Mouse (Mus musculus) urinary bladder, postnatal 10 days (tissue): Measurements from ENCODE around the gene Tor1a.
"Not testable (repeated sequence)": the region's sequence is repeated elsewhere in the genome, so short reads cannot be mapped to it uniquely, and the experiment has no call there.

Experiments
- DNase-seq: peaks from one replicate; pipeline ENCODE4 v3.0.0; 2022; ENCODE audit warnings: low spot score

Gene Tor1a

GRCm38 (mm10) chr2:30954797-30955196 is 12.9 kb downstream of the Tor1a start:
- no peak for DNase-seq

DNA sequence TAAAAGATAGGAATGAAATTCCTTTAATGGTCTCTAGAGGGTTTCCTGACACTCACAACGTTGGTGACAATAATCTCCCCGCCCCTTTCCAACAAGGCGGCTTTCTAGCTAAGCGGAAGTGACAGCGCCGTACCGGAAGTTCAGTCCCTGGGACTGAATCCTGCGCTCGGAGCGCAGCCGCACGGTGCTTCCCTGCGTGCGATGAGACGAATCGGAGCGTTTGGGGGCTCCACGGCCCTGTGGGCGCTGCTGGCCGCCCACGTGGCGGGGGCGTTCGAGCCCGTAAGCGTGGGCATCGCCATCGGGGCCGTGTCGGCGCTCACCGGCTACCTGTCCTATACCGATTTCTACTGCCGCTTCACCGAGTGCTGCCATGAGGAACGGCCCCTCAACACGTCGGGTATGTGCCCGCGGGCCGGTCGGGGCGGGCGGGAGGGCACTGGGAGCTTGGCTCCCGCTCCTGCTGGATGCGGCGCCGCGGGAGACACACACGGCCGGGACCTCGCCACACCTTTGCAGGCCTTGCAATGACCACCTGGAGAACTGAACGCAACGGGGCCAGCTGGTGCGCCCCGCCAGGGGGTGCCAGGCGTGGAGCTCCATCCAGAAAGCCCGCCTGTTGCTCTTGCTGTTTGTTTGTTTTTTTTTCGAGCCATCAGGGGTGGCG is 14.8 kb downstream of the Tor1a start, which contains the start of gene Tor1b:
Gene Tor1b, plus strand, starts transcription at position 136 of the 667 bp plus-strand sequence.
- DNase-seq: no peak

GRCm38 (mm10) chr2:30952457-30952823 is 15.3 kb downstream of the Tor1a start:
- DNase-seq: no peak

DNA sequence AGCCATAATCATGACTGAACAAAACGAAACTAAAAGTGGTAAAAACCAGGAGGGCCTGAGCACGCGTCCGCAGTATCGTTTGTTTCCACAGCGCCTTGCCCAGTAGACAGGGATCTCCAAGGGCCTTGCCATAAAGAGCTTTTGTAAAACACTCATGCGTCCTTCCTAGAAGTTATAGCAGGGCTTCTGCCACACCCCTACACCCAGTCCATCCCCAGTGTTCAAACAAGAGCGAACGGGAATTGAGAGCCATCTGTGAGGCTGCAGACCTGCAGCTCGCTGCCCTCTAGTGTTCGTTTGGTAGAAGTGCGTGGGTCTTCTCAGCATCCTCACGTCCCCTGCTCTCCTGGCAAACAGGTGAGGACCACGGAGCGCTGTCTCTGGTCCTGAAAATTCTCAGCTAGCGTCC is 25.1 kb downstream of the Tor1a start:
- DNase-seq: no peak

GRCm38 (mm10) chr2:30942116-30942515 is 25.6 kb downstream of the Tor1a start:
- DNase-seq: not testable (repeated sequence)

DNA sequence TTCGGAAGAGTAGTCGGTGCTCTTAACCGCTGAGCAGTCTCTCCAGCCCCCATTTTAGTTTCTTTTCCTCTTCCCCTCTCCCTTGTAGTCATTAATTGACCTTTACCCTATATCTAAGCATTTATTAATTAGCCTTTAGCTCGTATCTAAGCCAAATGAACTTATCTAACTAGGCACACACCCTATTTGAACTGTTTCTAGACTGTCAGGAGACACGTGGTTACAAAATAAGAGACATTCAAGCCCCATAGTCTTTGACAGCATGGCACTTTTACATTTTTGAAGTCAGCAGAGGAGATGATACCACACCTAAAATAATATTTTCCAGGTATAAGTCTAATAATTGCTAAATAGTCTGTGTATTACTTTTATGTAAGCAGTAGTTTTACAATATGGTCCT is 26.1 kb downstream of the Tor1a start:
- DNase-seq: no peak

DNA sequence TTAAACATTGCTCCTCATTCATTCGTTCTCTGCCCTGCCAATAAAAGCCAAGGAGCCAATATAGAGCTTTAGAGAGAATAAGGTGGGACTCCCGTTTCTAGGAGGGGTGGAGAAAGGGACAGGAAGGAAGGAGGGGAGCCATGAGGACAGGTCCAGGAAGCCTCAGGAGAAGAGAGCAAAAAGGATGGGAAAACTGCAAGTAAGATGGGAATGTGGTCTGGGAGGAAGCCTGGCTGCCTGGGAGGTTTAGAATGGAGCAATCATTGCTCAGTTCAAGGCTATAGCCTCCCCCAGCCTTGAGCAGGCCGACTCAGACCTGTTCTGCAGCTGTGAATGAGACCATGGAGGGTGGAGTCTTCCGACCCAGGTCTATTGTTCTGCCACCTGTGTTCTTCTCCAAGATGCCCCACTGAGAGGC is 29.1 kb downstream of the Tor1a start:
- no peak for DNase-seq

GRCm38 (mm10) chr2:30937731-30938130 is 30.0 kb downstream of the Tor1a start:
- DNase-seq: no peak

DNA sequence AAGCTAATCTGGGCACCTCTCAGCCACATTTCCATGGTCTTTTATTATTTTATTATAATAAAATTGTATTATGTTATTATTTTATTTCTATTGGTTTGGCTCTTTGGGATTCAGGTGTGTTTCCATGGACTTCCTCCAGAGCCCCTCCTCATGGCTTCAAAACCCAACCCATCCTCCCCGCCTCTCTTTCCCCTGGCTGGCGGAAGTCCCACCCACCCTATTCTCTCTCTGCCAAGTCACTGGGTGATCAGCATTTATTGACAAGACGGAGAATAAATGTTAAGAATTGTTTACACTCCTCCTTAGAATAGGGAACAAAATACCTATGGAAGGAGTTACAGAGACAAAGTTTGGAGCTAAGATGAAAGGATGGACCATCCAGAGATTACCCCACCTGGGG is 30.9 kb downstream of the Tor1a start:
- no peak for DNase-seq

GRCm38 (mm10) chr2:30933917-30934450 is 33.7 kb downstream of the Tor1a start:
- peak; percentile 35 for DNase-seq

DNA sequence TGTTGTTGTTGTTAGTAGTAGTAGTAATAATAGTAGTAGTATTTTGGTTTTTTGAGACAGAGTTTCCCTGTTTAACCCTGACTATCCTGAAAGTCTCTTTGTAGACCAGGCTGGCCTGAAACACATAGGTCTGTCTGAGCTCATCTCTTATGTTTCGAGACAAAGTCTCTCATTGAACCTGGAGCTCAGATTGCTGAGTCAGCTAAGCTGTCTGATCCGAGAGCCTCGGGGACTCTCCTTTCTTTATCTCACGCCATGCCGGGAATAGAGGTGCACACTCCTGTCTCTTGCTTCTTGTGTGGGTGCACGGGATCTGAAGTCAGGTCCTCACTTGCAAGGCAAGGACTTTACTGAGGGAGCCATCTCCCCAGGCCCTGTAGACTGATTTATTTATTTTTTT is 34.7 kb downstream of the Tor1a start:
- DNase-seq: no peak

DNA sequence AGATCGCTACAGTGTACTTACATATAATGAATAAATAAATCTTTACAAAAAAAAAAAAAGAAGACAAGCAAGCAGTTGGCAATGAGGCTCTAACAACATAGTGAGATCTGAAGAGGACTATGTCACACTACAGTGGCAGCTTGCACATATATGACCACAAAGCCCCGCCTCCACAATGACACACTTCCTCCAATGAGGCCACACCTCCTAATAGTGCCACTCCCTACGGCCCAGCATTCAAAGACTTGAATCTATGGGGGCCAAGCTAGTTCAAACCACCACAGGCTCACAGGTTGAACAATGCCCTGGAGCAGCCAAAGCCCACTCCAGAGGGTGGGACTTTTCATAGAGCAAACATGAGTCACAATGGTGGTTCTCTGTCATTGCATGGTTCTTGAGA is 35.8 kb downstream of the Tor1a start:
- DNase-seq: no peak

DNA sequence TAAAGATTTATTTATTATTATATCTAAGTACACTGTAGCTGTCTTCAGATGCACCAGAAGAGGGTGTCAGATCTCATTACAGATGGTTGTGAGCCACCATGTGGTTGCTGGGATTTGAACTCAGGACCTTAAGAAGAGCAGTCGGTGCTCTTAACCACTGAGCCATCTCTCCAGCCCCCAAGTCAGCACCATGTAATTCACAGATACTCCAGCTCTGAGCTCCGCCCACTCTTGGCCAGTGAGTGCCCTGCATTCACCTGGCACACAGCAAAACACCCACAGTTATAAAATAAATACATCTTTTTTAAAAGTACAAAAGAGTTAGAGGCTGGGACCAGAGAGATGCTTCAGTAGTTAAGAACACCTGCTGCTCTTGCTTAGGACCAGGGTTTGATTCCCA is 36.9 kb downstream of the Tor1a start:
- not testable (repeated sequence) for DNase-seq

- peak; percentile 21 for DNase-seq
These were observed 38.2 kb downstream of the Tor1a start, which contains the start of gene Ptges for GRCm38 (mm10) chr2:30929483-30930045. Ptges (minus strand) TSS chr2:30929863.

DNA sequence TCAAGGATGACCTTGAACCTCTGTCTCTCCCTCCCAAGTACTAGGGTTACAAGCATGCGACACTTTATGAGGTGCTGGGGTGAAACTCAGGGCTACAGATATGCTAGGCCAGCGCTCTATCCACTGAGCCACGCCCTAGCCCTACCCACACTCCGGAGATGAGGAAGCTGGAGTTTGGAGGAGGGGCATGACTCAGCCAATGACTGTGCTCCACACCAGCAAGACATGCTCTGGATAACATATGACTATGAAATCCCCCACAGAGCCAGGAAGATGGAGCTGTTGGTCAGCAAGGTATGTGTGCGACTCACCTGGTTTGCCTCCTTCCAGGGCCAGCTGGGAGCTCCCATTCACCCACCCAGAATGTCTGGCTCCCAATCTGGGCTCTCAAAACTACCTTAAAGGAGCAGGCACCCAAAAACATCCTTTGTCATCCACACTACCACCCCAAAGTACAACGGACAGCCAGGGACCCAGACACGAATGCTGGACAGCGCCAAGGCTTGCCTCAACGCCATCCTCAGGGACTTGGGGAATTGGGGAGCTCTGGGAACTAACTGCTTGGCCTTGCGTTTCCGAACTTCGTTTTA is 38.7 kb downstream of the Tor1a start:
- no peak for DNase-seq

DNA sequence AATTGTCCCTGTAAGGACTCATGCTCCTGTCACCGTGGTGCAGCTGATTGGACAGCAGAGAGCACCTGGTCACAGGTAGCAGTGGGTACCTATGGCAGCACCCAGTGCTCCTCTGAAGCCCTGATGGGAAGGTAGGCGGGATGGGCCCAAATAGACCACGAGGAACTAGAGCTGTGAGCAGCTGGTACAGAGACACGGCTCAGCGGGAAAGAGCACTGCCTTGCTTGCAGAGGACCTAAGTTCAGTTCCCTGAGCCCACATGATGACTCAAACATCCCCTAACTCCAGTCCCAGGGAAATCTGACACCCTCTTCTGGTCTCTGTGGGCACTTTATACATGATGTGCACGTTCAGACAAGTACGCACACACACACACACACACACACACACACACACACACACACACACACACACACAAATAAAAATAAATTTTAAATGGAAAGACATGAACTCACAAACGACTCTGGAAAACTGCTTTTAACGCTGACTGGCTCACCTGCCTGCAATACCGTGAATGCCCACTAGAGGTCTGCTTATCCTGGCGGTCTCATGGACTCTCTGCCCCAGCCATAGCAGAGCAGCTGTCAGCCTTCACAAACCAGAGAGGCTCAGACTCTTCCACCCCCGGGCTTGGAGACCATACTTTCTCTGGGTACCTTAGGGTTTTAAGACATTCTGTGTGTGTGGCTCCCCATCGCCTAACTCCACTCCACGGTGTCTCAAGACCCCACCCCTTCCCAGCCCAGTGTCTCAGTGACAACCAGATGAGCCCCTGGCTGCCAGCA is 39.7 kb downstream of the Tor1a start:
- DNase-seq: peak; percentile 54

DNA sequence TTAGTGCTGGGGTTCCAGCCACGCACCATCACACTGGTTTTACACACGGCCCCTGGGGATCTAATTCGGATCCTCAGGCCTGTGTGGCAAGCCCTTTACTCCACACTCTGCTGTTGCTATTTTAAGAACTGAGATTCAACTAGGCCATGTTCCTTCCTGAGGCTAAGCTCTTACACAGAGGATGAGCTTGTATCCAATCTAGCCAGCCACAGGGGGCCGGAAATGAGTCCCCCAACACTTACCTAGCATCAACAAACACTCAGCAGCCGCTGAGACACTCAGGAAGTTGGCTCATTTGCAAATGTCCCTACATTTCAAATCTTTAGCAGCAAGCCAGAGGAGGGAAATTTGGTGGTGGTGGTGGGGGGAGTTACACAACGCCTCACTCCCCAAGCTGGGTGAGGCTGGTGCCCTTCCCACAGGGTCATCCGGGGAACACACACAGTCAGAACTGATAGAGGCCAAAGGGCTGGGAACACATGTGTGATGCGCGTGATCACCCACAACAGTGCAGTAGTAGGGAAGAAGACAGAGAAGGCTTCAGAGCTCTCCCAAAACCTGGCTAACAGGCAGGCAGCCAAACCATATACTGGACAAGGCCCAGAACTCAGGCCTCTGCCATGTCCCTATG is 40.5 kb downstream of the Tor1a start:
- DNase-seq: no peak

DNA sequence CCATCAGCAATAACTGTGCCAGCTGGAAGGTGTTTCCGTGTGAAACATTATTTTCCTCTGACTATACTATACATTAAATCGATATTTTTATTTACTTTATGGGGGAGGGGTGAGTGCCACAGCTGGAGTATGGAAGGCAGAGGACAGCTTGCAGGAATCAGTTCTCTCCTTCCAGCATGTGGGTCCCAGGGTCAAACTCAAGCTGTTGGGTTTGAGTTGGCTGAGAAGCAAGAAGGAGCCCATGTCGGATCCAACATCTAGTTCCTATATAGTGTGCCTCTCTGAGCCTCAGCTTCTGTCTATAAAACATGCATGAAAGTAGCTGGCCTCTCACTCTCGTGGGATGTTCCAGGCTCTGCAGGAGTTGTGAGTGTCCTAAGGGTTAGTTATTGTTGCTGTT is 41.4 kb downstream of the Tor1a start:
- no peak for DNase-seq

- no peak for DNase-seq
These were observed 42.6 kb downstream of the Tor1a start for GRCm38 (mm10) chr2:30925181-30925580.

- DNase-seq: no peak
These were observed 44.6 kb downstream of the Tor1a start for GRCm38 (mm10) chr2:30923099-30923498.

DNA sequence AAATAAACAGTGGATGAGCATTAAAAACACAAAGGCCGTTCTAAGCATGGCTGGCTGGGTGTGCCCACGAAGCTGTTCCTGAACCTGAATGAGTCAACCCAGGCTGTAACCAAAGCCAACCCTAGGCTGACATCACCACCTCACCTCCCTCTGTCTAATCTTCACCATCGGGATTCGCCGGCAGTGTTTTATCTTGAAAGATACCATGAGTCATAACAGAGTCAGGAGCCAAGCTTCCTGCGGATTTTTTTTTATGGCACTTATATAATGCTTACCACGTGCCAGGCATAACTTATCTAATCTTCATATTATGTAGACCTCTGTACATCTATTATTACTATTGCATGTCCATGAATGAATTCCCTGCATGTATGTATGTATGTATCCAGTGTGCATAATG is 47.5 kb downstream of the Tor1a start:
- no peak for DNase-seq

GRCm38 (mm10) chr2:30918780-30919329 is 48.9 kb downstream of the Tor1a start:
- DNase-seq: no peak
